Mouse (Mus musculus): Measurements from ENCODE around the gene Fbxl15.

Gene Fbxl15

GRCm38 (mm10) chr19:46308706-46309435, 19.1 kb upstream of the Fbxl15 start:
- peak; percentile 95 for DNase-seq

GRCm38 (mm10) chr19:46309651-46310305, 18.2 kb upstream of the Fbxl15 start:
- DNase-seq = peak; percentile 91

GRCm38 (mm10) chr19:46310312-46310865, 17.6 kb upstream of the Fbxl15 start:
- DNase-seq = peak; percentile 90

- peak; percentile 86 for DNase-seq
Measured at GRCm38 (mm10) chr19:46311341-46311740, 16.6 kb upstream of the Fbxl15 start.

GRCm38 (mm10) chr19:46312566-46312965, 15.4 kb upstream of the Fbxl15 start:
- DNase-seq = peak; percentile 91

- DNase-seq = peak; percentile 84
Measured at GRCm38 (mm10) chr19:46313116-46313515, 14.9 kb upstream of the Fbxl15 start.

GRCm38 (mm10) chr19:46313591-46313990, 14.4 kb upstream of the Fbxl15 start:
- DNase-seq = peak; percentile 81

GRCm38 (mm10) chr19:46314151-46314601, 13.8 kb upstream of the Fbxl15 start:
- DNase-seq = peak; percentile 93

- peak; percentile 82 for DNase-seq
Measured at GRCm38 (mm10) chr19:46314872-46315742, 12.9 kb upstream of the Fbxl15 start.

- peak; percentile 79 for DNase-seq
Measured at GRCm38 (mm10) chr19:46315752-46316610, 12.0 kb upstream of the Fbxl15 start.

- DNase-seq = peak; percentile 86
Measured at GRCm38 (mm10) chr19:46316846-46317545, 11.0 kb upstream of the Fbxl15 start.

GRCm38 (mm10) chr19:46317546-46317885, 10.5 kb upstream of the Fbxl15 start:
- peak; percentile 85 for DNase-seq

- DNase-seq = peak; percentile 89
Measured at GRCm38 (mm10) chr19:46318031-46318471, 9.9 kb upstream of the Fbxl15 start.

GRCm38 (mm10) chr19:46318586-46319378, 9.2 kb upstream of the Fbxl15 start:
- peak; percentile 95 for DNase-seq

- DNase-seq = peak; percentile 86
Measured at GRCm38 (mm10) chr19:46320076-46320785, 7.8 kb upstream of the Fbxl15 start.

GRCm38 (mm10) chr19:46321101-46321943, 6.7 kb upstream of the Fbxl15 start:
- peak; percentile 87 for DNase-seq

GRCm38 (mm10) chr19:46322144-46322995, 5.6 kb upstream of the Fbxl15 start:
- peak; percentile 86 for DNase-seq

Measured in heart, adult 11 months (tissue).